Mouse (Mus musculus) midbrain, embryonic 13.5 days (tissue): ENCODE results near the gene Gm21411. TPM values are rescaled to one million over a fixed set of nuclear protein-coding genes. Genes with fewer than 3 reads are reported as not detected.
"Not testable (repeated sequence)": the region's sequence is repeated elsewhere in the genome, so short reads cannot be mapped to it uniquely, and the experiment has no call there.

Experiments used
- ATAC-seq: fragments of 200-750 bp; cut with Nextera tagmentation; 2 replicates; pipeline ENCODE4 v1.8.0; 2017; ENCODE audit warnings: mild to moderate bottlenecking, moderate TSS enrichment, moderate library complexity
- H3K27ac ChIP-seq: fragments of 300-500 bp; sonication (generic); 2 replicates; pipeline ENCODE4 v1.5.1; 2015; ENCODE audit warnings: inconsistent platforms, mild to moderate bottlenecking, moderate library complexity
- H3K27me3 ChIP-seq: fragments of 300-500 bp; sonication (generic); 2 replicates; pipeline ENCODE4 v1.6.1; 2015; ENCODE audit warnings: mild to moderate bottlenecking, inconsistent platforms
- H3K36me3 ChIP-seq: fragments of 300-500 bp; sonication (generic); 2 replicates; pipeline ENCODE4 v1.6.1; 2015; ENCODE audit warnings: mild to moderate bottlenecking, inconsistent platforms
- H3K4me1 ChIP-seq: fragments of 300-500 bp; sonication (generic); replicated peaks from 2 replicates; pipeline ENCODE4 v1.6.1; 2015; ENCODE audit warnings: inconsistent platforms
- H3K4me2 ChIP-seq: fragments of 300-500 bp; sonication (generic); replicated peaks from 2 replicates; pipeline ENCODE4 v1.6.1; 2015; ENCODE audit warnings: moderate library complexity, mild to moderate bottlenecking, inconsistent platforms
- H3K4me3 ChIP-seq: fragments of 300-500 bp; sonication (generic); replicated peaks from 2 replicates; pipeline ENCODE4 v1.5.1; 2015; ENCODE audit warnings: mild to moderate bottlenecking, inconsistent platforms
- H3K9ac ChIP-seq: fragments of 300-500 bp; sonication (generic); replicated peaks from 2 replicates; pipeline ENCODE4 v1.6.1; 2015; ENCODE audit warnings: mild to moderate bottlenecking, inconsistent platforms
- H3K9me3 ChIP-seq: fragments of 300-500 bp; sonication (generic); 2 replicates; pipeline ENCODE4 v1.6.1; 2016; ENCODE audit warnings: mild to moderate bottlenecking, inconsistent platforms
- WGBS: fragments of 180-500 bp; shearing (Covaris S2); methylation state at CpG from one replicate; pipeline ENCODE4 v1.1.7; 2015; 5-methylcytosine and 5-hydroxymethylcytosine counted together
- polyA plus RNA-seq: library from polyadenylated mRNA; unstranded; fragments of >200 nt; fragmentation: Nextera tagmentation; extraction: Ambion mirVana; gene quantifications from 2 replicates; pipeline ENCODE4 v1.2.1, GENCODE M21; 2015

Gene Gm21411
- not detected in 2 replicates for polyA plus RNA-seq

DNA sequence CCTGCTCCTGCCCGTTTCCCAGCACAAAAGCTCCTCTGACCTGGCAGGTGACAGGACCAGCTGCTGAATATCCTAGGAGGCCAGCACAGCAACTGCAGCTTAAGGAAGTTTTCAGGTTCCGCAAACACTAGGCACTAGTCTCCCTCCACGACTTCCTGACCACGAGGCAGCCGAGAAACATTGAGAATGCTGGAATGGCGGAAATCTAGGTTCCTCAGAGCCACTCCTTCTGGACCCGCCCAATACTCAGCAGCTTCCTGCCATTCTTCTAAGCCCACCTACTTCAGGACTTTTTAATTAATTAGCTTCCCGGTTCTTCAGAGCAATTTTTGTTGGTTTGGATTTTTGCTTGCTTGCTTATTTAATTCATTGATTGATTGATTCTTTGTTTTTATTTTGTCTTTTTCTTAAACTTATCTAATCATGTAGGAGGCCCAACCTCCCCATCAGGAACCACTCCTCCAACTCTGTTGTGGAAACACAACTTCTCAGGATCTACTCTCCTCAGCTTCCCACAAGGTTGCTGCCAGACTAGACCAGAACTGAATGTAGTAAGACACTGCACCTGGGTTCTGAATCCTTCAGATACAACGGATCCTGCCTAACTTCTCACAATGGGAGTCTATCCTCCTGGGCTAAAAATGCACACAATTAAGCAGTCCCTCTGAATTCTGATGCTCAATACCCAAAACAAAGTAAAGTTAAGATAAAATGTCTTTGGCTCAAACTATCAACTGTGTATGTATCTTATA is at the start of gene Gm21411:
Gene Gm21411 (minus strand): TSS at position 205 of the 752 bp plus-strand sequence.
- 86% methylated on average over 9 of the region's 9 CpGs for WGBS
- not testable (repeated sequence) for H3K4me3 ChIP-seq, H3K27me3 ChIP-seq, H3K36me3 ChIP-seq, H3K4me1 ChIP-seq, ATAC-seq, H3K9ac ChIP-seq, H3K4me2 ChIP-seq, H3K27ac ChIP-seq, H3K9me3 ChIP-seq

DNA sequence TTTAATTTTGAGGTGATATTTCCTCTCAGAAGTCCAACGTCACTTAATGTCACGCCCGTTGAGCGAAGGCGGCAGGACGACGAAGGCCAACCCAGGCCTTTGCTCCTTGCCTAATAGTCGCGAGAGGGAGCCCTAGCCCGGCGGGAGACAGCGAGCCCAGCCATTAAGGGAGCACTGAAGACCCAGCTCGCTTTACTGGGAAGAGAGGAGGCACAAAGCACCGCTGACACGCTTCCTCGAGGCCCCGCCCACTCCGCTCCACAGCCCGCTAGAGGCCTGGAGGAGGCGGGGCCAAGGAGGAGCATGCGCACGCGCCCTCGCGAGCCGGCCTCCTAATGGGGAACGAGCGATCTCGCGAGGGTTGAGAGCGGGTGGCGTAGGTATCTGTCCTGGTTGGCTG is 32.3 kb upstream of the Gm21411 start:
- H3K4me3 ChIP-seq, H3K27ac ChIP-seq, H3K36me3 ChIP-seq, H3K4me2 ChIP-seq, H3K27me3 ChIP-seq, ATAC-seq, H3K9ac ChIP-seq, H3K4me1 ChIP-seq: not testable (repeated sequence)
- whole genome bisulfite sequencing, result 63% methylated on average over 32 of the region's 32 CpGs
- peaks cover 21% of the 10 kb centered on the region for H3K9me3 ChIP-seq

DNA sequence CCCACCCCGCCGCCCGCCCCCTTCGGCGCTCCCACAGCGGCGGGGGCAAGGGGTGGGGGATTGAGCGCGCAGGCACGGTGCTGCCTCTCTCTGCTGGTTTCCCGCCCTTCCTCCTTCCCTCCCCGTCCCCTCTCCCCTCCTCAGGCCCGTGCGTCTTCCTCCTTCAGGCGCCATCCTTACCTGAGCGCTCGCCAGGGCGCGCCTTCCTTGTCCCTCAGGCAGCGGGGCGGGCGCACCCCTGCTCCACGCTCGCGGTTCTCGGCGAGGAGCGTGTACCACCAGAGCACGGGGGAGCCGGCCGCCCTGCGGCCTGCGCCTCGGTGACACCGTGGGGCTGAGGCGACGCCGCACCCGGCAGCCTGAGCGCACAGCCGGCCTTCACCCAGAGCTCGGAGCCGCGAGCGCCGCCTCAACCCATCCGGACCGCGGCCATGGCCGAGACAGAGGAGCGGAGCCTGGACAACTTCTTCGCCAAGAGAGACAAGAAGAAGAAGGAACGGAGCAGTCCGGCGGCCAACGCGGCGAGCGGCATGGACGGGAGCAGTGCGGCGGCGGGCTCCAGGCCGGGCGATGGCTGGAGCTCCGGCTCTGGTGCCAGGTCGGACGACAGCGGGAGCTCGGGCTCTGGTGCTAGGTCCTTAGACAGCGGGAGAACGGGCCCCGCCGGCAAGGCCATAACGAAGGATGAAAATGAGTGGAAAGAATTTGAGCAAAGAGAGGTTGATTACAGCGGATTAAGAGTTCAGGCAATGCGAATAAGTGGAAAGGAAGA is 23.1 kb upstream of the Gm21411 start:
- H3K4me2 ChIP-seq, result peak overlapping the region; percentile 45
- H3K9me3 ChIP-seq, result peaks cover 28% of the 10 kb centered on the region
- no peak overlapping the region for H3K9ac ChIP-seq
- no peak overlapping the region for H3K27ac ChIP-seq
- no peaks in the 10 kb centered on the region for H3K36me3 ChIP-seq
- peak overlapping the region; percentile 29 for H3K4me3 ChIP-seq
- ATAC-seq, result peak; percentile 62
- no peaks in the 10 kb centered on the region for H3K27me3 ChIP-seq
- no peaks in the 10 kb centered on the region for H3K4me1 ChIP-seq
- 11% methylated on average over 75 of the region's 77 CpGs for WGBS

DNA sequence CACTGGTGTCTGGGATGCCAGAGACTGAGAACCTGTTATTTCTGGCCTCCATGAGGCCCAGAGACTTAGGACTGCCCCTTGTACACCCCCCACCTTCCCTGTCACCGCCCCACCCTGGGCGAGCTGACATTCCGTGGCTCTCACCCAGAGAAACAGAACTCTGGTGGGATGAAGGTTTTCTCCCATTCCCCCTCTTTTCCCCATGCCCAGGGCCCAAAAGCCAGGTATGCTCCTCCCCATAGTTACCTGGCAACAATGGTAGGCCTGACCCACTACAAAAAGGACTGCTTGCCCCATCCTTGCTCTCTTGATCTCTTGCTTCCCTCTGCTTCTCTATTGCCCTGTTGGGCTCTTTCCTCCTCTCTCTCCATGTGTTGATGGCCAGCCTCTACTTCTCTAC is 5.8 kb upstream of the Gm21411 start:
- no peak overlapping the region for H3K27ac ChIP-seq
- H3K4me3 ChIP-seq, result no peak overlapping the region
- no peaks in the 10 kb centered on the region for H3K4me1 ChIP-seq
- no peaks in the 10 kb centered on the region for H3K36me3 ChIP-seq
- H3K9me3 ChIP-seq, result peaks cover 23% of the 10 kb centered on the region
- WGBS, result 84% methylated on average over 3 of the region's 3 CpGs
- no peak overlapping the region for H3K9ac ChIP-seq
- ATAC-seq, result no peak
- no peak overlapping the region for H3K4me2 ChIP-seq
- no peaks in the 10 kb centered on the region for H3K27me3 ChIP-seq

DNA sequence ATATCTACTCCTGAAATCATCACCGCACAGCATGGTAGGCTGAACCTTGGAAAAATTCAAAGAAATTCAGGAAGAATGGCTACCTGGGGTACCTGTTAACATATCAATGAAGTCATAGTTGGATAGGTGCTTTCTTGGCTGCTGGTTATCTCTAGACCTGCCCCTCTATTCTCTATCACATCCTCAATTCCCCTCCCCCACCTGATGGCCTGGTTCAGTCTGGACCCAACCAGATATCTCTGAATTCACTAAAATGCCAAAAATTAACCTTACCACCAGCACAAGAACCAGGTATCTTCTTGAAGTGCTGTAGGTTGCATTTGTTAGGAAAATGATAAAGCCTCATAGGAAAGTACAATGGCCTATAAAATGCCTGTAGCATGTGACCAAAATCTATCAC is 1.3 kb downstream of the Gm21411 start:
- H3K9me3 ChIP-seq, H3K27ac ChIP-seq, H3K36me3 ChIP-seq, H3K4me1 ChIP-seq, H3K27me3 ChIP-seq, H3K9ac ChIP-seq, H3K4me3 ChIP-seq, H3K4me2 ChIP-seq, ATAC-seq: not testable (repeated sequence)
- WGBS, result 93% methylated on average over 1 of the region's 1 CpGs

DNA sequence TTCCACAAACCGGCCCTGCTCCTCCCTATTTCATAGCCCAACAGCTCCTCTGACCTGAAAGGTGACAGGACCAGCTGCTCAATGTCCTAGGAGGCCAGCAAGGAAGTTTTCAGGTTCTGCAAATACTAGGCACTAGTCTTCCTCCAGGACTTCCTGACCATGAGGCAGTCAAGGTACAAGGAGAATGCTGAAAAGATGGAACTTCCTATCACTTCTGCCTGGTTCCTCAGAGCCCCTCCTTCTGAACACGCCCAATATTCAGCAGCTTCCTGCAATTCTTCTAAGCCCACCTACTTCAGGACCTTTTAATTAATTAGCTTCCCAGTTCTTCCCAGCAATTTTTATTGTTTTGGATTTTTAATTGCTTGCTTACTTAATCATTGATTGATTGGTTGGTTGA is 4.6 kb downstream of the Gm21411 start:
- H3K9ac ChIP-seq, H3K27me3 ChIP-seq, H3K27ac ChIP-seq, ATAC-seq, H3K36me3 ChIP-seq, H3K9me3 ChIP-seq, H3K4me2 ChIP-seq, H3K4me1 ChIP-seq, H3K4me3 ChIP-seq: not testable (repeated sequence)
- WGBS, result 80% methylated on average over 2 of the region's 2 CpGs

DNA sequence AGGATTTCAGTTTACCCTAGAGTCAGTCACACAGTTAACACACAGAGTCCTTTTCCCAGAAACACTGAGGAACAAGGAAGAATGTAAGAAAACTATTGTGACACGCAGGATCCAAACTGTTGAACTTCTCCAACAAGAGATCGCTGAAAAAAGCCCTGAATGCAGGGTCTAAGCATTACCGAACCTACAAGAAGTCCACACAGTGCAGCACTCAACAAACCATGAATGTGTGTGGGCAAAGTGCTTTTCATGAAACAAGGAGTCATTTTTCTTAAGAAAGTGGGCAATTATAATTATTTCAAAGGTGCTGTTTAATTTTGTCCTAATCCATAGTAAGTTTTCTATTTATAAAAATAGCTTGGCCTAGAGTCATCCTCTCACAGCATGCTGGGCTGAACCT is 6.3 kb downstream of the Gm21411 start:
- H3K4me2 ChIP-seq, H3K27me3 ChIP-seq, H3K4me3 ChIP-seq, H3K4me1 ChIP-seq, H3K9ac ChIP-seq, H3K9me3 ChIP-seq, ATAC-seq, H3K27ac ChIP-seq, H3K36me3 ChIP-seq: not testable (repeated sequence)
- WGBS, result 55% methylated on average over 3 of the region's 3 CpGs

Other genes with a start within 250 kb of the Gm21411 start
- gene Zfp989, start 62.4 kb upstream of the Gm21411 start, polyA plus RNA-seq, result not detected in 2 replicates
- not detected in 2 replicates for gene Rex2, start 112.3 kb upstream of the Gm21411 start, polyA plus RNA-seq
- gene Zfp991, start 222.4 kb upstream of the Gm21411 start, polyA plus RNA-seq, result 3.3 and 5.7 TPM in 2 replicates